Mouse (Mus musculus) gastrocnemius, adult 8-10 months (tissue): ENCODE measurements around the gene Etnppl. TPM values are rescaled to one million over a fixed set of nuclear protein-coding genes. Genes with fewer than 3 reads are reported as not detected.

Experiments used
- DNase-seq, 2 experiments: peaks; one replicate each; pipeline ENCODE4 v3.0.0; 2022; ENCODE audit warnings: low spot score in 2 of 2
- total RNA-seq, 4 experiments: library from RNA; stranded (reverse); gene quantifications; 2 replicates each; pipeline ENCODE4 v1.2.4; 2022

Gene Etnppl
- under 1 TPM in 1 of 4 experiments, not detected in 3; 0.19 TPM for total RNA-seq

GRCm38 (mm10) chr3:130617439-130617898, at the start of gene Etnppl:
Etnppl (plus strand) TSS chr3:130617448.
- no peak for DNase-seq

DNA sequence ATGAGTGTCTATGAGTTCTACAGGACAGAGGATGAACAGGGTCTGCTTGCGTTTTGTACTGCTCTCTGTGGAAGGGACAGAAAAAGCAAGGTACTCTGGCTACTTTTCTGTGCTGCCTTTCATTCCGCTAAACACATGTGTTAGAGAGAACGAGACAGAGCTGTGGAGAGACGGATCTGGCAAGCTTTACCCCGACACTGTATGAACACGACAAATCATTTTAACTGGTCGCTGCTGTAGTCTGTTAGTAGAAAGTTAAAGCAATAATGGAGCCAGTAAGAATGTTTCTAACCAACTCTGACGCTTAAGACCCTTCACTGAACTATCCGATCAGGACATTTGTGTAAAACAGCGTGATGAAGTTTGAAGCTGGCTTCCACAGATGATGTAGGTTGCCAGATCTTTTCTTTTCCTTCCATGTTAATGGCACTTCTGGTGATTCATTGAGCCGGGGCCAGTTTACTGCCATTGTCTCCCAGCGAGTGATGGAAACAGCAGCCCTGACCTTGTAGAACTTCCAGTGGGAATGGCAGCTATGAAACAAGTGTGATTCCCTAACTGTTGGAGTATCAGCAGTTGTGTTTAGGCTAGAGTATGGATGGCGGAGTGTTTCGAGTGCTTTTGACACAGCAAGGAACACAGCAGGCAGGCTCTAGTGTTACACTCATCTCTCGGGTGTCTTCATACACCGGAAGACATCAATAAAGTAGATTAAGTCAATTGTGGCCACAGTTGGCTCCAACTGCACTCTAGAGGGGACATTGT, 48.7 kb upstream of the Etnppl start:
- no peak for DNase-seq

DNA sequence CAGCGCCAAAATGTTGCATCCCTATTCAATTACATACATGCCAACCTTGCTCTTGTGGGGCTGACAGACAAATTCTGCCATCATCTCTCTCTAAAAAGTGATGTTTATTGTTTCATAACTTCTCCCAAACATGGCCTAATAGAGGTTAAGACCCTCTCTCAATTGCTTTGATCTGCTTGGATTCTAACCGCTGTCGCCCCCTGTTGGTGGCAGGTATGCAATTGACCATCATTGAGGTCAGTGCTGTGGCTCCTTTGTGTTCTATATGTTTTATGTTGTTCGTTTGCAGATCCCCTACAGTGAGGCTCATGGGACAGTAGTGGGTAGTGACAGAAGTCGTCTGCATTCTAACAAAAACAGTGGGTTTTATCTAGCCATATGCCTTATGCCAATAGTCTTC, 44.0 kb upstream of the Etnppl start:
- no peak for DNase-seq

DNA sequence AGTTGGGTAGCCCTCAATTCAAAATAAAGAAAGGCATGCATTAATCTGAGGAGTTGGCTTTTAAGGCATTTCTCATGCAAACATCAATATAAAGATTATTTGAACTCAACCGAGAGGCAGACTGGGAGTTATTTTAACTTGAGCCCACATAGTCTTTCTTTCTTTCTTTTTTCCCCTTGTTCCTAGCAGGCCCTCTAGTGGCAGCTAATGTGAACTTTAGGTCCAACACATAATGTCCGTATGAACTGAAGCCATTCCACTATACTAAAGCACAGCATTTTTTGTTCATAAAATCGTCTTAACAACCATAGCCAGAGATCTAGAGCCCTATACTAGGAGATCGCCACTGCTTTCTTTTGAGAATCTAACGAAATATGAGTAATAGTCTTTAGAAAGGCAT, 42.6 kb upstream of the Etnppl start:
- no peak for DNase-seq

DNA sequence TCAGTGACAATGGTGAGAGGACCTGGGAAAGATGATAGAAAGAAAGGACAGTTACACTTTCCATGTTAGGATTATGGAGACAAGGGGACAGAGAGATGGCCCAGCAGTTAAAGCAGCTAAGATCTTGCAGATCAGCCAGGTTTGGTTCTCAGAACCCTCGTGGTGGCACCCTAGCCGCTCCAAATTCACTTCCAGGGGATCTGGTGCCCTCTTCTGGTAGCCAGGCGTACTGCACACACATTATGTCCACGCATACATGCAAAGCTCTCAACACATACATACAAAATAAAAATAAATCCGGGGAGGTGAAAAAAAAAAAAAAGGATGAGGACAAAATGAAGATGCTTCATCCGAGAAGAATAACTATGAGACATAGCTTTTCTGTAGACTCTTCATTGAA, 40.6 kb upstream of the Etnppl start:
- DNase-seq = no peak

- DNase-seq = no peak
These were observed 37.7 kb upstream of the Etnppl start for GRCm38 (mm10) chr3:130579501-130579900.

DNA sequence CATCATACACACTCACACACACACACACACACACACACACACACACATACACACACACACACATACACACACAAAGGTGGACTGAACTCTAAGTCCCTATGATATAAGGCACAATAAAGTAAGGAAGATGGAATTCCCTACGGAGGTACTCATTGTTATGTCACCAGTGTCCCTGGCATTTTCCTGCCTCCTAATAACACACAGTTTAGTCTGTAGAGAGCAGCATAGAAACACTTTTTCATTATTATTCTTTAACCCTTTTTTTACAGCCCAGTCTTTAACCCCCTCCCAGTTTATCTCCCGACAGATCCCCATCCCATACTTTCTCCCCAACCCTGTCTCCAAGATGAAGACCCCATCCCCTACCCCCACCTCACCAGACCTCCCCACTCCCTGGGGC, 35.7 kb upstream of the Etnppl start:
- no peak for DNase-seq

DNA sequence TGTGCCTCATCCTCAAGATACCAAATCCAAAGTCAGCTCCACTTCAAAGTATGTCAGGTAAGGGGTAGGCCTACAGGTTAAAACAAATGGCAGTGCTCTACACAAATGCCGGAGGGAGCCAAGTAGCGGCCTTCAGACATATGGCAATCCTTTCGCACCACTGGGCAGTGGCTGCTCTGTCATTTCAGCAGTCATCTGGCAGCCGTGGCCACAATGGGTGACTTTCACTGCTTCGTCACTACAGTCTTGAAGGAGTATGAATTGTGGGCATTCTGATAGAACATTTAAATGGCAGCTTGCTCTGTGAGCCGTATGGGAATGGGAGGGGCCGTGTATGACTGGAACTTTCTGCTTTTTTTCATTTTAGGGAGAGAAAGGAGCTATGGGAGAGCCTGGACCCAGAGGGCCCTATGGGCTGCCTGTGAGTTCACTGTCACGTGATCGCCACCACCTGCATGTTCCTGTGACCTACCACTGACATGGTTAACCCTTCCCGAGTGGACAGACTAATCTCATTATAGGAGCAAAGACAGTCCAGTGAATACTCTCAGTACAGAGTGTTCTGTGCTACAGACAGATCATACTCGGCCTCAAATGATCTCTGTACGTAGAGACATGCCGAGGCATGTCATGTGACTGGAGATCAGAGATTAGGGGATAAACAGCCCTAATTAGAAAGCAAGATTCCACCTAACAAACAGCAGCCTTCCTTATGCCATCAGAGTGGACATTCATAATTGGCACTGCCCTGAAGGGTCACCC, 34.2 kb upstream of the Etnppl start:
- DNase-seq = no peak

DNA sequence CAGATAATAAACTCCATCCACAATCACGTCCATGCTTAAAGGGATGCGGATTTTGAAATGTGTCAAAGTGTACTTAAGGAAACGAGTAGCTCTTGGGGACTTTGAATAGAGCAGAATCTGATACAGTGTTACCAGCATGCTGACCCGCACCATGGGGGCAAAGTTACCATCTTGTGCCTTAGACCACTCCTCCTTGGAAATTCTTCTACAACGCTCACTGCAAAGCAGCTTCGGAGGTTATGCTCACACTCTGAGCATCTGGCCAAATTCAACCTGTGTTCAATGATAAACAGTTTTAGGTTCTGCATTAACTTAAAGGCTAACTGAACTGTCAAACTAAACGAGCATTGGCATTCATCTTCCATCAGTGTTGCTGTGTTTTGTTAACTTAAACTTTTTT, 33.2 kb upstream of the Etnppl start:
- no peak for DNase-seq

DNA sequence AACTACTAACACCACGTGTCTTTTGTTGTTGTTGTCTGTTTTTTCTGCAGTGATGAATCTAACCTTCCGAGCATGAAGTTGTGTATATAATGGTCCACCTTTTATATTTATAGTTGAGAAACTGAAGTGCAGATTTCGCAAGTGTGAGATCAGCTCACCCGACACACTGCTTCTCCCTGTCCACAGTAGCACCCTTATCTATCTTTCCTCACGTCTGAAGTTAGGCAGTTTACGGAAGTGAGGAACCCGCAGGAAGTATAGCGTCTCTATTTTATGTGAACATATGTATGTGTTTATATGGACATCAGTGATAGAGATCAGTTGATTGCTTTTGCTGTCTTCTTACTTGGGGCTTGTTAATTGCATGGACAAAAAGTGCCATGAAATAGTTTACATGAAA, 22.2 kb upstream of the Etnppl start:
- no peak for DNase-seq

- DNase-seq = no peak
These were observed 15.8 kb upstream of the Etnppl start for GRCm38 (mm10) chr3:130601491-130601890.

DNA sequence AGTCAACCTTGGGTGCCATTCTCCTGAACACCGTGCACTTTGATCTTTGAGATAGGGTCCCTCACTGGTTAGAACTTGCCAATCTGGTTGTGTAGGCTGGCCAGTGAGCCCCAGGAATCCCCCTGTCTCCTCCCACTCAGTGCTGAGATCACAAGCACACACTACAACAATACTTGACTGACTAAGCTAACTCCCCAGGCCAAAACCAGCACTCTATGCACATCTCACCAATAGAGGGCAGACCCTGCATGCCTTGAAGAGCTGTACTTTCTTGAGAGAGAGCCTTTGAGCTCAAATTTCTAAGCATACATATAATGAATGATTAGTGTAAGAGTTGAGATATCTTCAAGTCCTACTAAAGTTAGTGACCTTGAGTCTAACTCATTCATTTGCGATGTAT, 9.3 kb upstream of the Etnppl start:
- no peak for DNase-seq

- DNase-seq = no peak
These were observed 2.8 kb upstream of the Etnppl start for GRCm38 (mm10) chr3:130614444-130614843.

- DNase-seq = no peak
These were observed 1.6 kb upstream of the Etnppl start for GRCm38 (mm10) chr3:130615625-130616024.

- no peak for DNase-seq
These were observed 3.4 kb downstream of the Etnppl start for GRCm38 (mm10) chr3:130620517-130621146.

- DNase-seq = no peak
These were observed 11.1 kb downstream of the Etnppl start for GRCm38 (mm10) chr3:130628358-130628757.

DNA sequence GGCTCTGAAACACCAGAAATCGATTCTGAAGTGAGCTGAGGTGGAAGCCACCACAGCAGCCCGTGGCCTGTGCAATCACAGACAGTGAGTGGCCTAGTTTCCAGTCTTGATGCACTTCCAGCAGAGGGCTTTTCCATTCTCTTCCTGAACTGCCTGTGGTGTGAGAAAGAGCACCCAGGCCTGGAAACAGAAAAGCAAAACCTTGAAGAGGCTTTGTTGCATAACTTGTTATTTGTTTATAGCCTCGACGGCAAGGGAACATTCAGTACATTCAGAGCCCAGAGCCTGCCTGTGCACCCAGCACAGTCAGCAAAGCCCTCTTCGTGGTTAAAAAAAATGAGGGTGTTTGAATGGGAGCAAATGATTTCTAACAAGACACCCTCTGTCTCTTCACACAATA, 16.6 kb downstream of the Etnppl start:
- no peak for DNase-seq

DNA sequence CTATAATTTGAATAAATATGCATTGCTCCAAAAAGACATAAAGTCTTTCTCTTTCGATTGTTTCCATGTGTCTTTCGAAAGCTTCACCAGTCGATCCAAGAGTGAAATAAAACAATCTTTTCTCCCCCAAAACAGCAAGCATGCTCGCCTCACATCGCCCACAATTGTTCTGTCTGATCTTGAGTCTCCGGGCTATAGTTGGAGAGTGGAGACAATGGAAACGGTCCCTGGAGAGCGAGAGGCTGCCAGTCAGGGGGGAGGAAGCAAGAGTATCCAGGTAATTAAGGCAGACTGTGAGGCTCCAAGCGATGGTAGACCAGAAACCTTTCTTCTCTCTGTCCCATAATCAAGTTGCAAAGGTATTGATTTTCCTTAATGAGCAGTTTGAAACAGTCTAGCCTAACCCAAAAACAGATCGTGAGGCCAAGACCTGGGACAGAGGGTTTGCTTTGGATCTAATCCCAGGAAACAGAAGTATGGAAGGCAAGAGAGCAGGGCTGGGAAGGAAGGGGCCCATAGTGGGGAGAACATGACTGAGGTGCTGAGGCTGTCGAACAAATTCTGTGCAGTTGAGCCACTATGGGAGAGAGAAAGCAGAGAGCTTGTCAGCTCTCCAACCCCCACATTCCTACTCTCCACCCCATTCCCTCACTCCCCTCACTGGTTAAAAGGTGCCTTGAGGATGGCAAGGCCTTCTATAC, 29.0 kb downstream of the Etnppl start:
- no peak for DNase-seq

DNA sequence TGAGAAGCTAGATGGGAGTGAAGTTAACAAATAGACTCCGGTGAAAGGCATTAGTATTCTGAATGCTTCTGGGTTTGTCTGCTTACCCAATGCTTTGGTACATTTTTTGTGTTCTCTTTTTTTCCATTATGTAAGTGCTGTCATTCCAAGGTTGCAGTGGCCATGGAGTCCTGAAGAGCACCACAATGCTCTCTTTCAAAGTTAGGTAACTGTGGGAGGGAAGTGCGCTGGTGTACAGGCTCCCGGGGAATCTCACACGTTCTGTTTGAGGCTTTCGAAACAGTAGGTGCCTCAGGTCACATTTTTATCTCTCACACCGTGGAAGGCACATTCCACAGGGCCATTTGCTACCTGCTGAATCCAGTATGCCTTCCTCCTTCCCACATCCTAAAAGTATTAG, 32.3 kb downstream of the Etnppl start:
- no peak for DNase-seq

GRCm38 (mm10) chr3:130660619-130661018, 43.4 kb downstream of the Etnppl start:
- no peak for DNase-seq

- no peak for DNase-seq
These were observed 45.2 kb downstream of the Etnppl start for GRCm38 (mm10) chr3:130662496-130662895.

GRCm38 (mm10) chr3:130671291-130671690, 54.0 kb downstream of the Etnppl start:
- DNase-seq = no peak
